Mouse (Mus musculus): ENCODE measurements at regions not wholly inside any gene's neighbourhood (a gene's known extent, or its start where the extent isn't known, plus 50 kb on each side); places are given as distances from the start of the nearest gene placed in this dataset.

DNA sequence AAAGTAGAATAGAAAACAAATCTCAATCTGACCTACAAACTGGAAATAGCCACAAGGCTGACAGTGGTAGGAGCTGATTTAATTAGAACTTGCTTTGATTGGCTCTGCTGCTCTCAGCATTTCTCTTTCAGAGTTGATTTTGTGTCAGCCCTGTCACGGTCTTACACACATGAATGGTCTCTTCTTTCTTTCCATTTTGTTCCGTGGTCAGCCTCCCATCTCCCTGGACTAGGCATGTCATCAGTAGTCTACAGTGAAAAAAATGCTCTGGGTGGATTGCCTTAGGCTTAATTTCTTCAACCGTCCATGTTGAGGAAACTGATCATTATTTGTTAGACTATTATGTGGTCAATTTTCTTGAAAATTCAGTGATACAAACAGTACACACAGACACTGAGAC is 285.0 kb downstream of the Nup35 start:
- no peak overlapping the region for H3K4me3 ChIP-seq (ENCODE audit: low read depth, low read length)
- no peak overlapping the region for H3K27ac ChIP-seq (ENCODE audit: low read length)
- H3K9ac ChIP-seq (ENCODE audit: low read depth, low read length) = no peak overlapping the region
- ATAC-seq = no peak
- H3K4me2 ChIP-seq (ENCODE audit: low read length) = no peak overlapping the region
- no peaks in the 10 kb centered on the region for H3K27me3 ChIP-seq (ENCODE audit: control insufficient read depth, insufficient read depth, low read depth, low read length)
- WGBS = 27% methylated on average over 3 of the region's 3 CpGs
- no peaks in the 10 kb centered on the region for H3K36me3 ChIP-seq (ENCODE audit: control insufficient read depth, insufficient read depth, low read length)
- H3K9me3 ChIP-seq (replicated peaks; ENCODE audit: control insufficient read depth, low read length, poor library complexity, severe bottlenecking) = no peaks in the 10 kb centered on the region
- no peaks in the 10 kb centered on the region for H3K4me1 ChIP-seq (ENCODE audit: control insufficient read depth, insufficient read depth, low read length)

DNA sequence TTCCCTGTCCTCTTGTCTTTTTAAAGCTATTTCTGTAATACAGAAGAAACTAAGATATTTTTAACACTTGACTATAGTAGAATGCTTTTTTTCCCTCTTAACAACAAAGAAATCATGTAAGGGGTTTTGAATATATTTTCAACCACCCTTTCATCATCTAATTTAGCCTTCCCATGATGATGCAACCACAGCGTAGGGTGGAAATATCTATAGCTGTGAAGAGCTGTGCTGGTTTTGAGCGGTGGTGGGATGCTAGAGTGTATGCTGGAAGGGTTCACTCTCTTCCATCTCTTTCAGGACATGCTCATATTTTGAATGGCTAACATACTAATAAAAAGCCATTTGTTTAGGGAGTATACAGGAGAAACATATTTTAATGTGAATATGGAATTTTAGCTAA is 296.4 kb downstream of the Nup35 start:
- H3K36me3 ChIP-seq (ENCODE audit: control insufficient read depth, insufficient read depth, low read length) = no peaks in the 10 kb centered on the region
- no peak overlapping the region for H3K4me3 ChIP-seq (ENCODE audit: low read depth, low read length)
- H3K9ac ChIP-seq (ENCODE audit: low read depth, low read length) = no peak overlapping the region
- ATAC-seq = no peak
- 91% methylated on average over 2 of the region's 2 CpGs for whole genome bisulfite sequencing
- H3K4me1 ChIP-seq (ENCODE audit: control insufficient read depth, insufficient read depth, low read length) = no peaks in the 10 kb centered on the region
- no peaks in the 10 kb centered on the region for H3K27me3 ChIP-seq (ENCODE audit: control insufficient read depth, insufficient read depth, low read depth, low read length)
- H3K27ac ChIP-seq (ENCODE audit: low read length) = no peak overlapping the region
- H3K9me3 ChIP-seq (replicated peaks; ENCODE audit: control insufficient read depth, low read length, poor library complexity, severe bottlenecking) = no peaks in the 10 kb centered on the region
- H3K4me2 ChIP-seq (ENCODE audit: low read length) = no peak overlapping the region

DNA sequence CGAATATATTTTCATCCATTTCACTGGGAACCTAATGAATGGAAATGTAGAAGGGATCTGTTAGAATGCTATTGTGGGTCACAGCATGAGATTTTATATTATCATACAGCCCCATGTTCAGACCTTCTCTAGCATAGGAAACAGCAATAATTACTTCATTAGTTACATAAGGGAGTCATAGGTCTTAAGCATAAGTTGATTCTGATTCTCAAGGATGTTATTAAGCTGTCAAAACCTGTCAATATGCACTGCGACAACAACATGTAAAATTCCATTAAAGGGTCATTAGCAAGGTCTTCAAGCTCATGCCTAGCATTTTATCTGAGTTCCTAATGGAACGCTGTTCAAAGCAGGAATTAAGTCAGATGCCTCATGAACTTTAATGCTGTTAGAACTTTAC is 328.5 kb downstream of the Nup35 start:
- no peaks in the 10 kb centered on the region for H3K36me3 ChIP-seq (ENCODE audit: control insufficient read depth, insufficient read depth, low read length)

DNA sequence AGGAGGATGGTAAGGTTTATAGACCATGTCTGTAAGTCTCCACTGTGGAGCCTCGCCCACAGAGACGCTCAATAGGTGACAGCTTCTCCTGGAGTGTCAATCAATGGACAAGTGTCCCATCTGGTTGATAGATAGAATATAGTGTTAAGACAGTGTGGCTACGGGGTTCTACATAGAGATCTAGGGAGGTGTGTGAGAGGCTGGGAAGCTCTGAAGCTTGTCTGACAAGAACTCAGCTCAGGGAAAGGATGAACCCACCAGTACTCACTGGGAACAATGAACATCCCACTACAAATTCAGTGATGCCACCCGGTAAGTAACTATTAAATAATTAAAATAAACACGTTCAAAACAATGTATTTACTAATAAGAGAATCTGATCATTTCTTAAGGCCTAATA is 349.7 kb downstream of the Nup35 start:
- 81% methylated on average over 5 of the region's 5 CpGs for whole genome bisulfite sequencing
- H3K9me3 ChIP-seq (replicated peaks; ENCODE audit: control insufficient read depth, low read length, poor library complexity, severe bottlenecking) = no peaks in the 10 kb centered on the region
- ATAC-seq = peak; percentile 71; the same call in 1 of the 2 replicates
- H3K4me1 ChIP-seq (ENCODE audit: control insufficient read depth, insufficient read depth, low read length) = peaks cover 3% of the 10 kb centered on the region; the same call in 1 of the 2 replicates
- H3K27ac ChIP-seq (ENCODE audit: low read length) = no peak overlapping the region
- H3K4me2 ChIP-seq (ENCODE audit: low read length) = no peak overlapping the region
- no peak overlapping the region for H3K9ac ChIP-seq (ENCODE audit: low read depth, low read length)
- no peak overlapping the region for H3K4me3 ChIP-seq (ENCODE audit: low read depth, low read length)
- H3K36me3 ChIP-seq (ENCODE audit: control insufficient read depth, insufficient read depth, low read length) = no peaks in the 10 kb centered on the region
- no peaks in the 10 kb centered on the region for H3K27me3 ChIP-seq (ENCODE audit: control insufficient read depth, insufficient read depth, low read depth, low read length)

More for the DNA sequence above, 328.5 kb downstream of the Nup35 start:
- no peak overlapping the region for H3K27ac ChIP-seq (ENCODE audit: low read length)
- no peaks in the 10 kb centered on the region for H3K9me3 ChIP-seq (replicated peaks; ENCODE audit: control insufficient read depth, low read length, poor library complexity, severe bottlenecking)
- H3K27me3 ChIP-seq (ENCODE audit: control insufficient read depth, insufficient read depth, low read depth, low read length) = no peaks in the 10 kb centered on the region
- no peak overlapping the region for H3K4me2 ChIP-seq (ENCODE audit: low read length)
- ATAC-seq = no peak
- no peak overlapping the region for H3K4me3 ChIP-seq (ENCODE audit: low read depth, low read length)
- H3K4me1 ChIP-seq (ENCODE audit: control insufficient read depth, insufficient read depth, low read length) = no peaks in the 10 kb centered on the region
- no peak overlapping the region for H3K9ac ChIP-seq (ENCODE audit: low read depth, low read length)
- 80% methylated on average over 3 of the region's 3 CpGs for WGBS

DNA sequence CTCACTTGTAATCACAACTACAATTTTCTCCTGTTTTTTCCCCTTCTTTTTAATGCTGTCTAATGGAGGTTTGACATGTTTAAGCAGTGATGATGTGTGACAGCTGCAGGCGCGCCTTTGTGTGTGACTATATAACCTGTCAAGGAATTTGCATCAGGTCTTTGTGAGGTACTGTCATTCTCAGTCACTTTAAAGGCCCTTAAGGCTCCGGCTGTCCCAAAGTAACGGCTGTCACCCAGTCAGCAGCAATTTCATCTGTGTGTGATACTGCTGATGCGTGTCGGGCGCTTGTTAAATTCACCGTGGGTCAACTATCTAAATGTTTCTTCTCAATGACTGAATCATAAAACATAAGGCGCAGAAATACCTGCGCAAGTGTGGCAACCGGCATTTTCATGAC is 350.2 kb downstream of the Nup35 start:
- ATAC-seq = peak; percentile 93
- Histone ChIP-seq H3K27ac (ENCODE audit: low read length) (no peak overlapping the region), H3K36me3 (ENCODE audit: control insufficient read depth, insufficient read depth, low read length) (no peaks in the 10 kb centered on the region), H3K9ac (ENCODE audit: low read depth, low read length) (no peak overlapping the region), H3K9me3 (replicated peaks; ENCODE audit: control insufficient read depth, low read length, poor library complexity, severe bottlenecking) (no peaks in the 10 kb centered on the region), H3K4me1 (ENCODE audit: control insufficient read depth, insufficient read depth, low read length) (peaks cover 3% of the 10 kb centered on the region; the same call in 1 of the 2 replicates), H3K4me3 (ENCODE audit: low read depth, low read length) (no peak overlapping the region), H3K27me3 (ENCODE audit: control insufficient read depth, insufficient read depth, low read depth, low read length) (no peaks in the 10 kb centered on the region), H3K4me2 (ENCODE audit: low read length) (no peak overlapping the region)
- 61% methylated on average over 11 of the region's 11 CpGs for WGBS

DNA sequence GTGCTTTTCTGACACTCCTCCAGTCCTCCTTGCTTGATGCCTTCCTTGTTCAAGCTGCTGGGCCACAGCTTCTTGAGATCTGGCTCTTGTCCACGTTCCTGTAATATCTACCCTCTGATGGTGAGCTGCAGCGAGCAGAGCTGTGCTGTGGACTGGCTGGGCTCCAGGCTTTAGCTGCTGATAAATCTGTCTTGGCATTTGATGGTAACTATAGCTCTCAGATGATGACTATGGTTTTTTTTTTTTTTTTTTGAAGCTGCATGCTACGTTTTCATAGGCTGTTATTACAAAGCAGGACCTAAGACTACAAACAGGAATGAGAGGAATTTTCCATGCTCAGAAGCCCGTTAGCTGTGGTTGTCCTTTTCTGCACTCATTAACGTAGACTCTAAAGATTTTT is 352.3 kb downstream of the Nup35 start:
- no peak overlapping the region for H3K4me3 ChIP-seq (ENCODE audit: low read depth, low read length)
- H3K9ac ChIP-seq (ENCODE audit: low read depth, low read length) = no peak overlapping the region
- H3K4me2 ChIP-seq (ENCODE audit: low read length) = no peak overlapping the region
- no peak overlapping the region for H3K27ac ChIP-seq (ENCODE audit: low read length)
- no peaks in the 10 kb centered on the region for H3K36me3 ChIP-seq (ENCODE audit: control insufficient read depth, insufficient read depth, low read length)
- 63% methylated on average over 5 of the region's 5 CpGs for WGBS
- no peak for ATAC-seq
- H3K9me3 ChIP-seq (replicated peaks; ENCODE audit: control insufficient read depth, low read length, poor library complexity, severe bottlenecking) = no peaks in the 10 kb centered on the region
- H3K27me3 ChIP-seq (ENCODE audit: control insufficient read depth, insufficient read depth, low read depth, low read length) = no peaks in the 10 kb centered on the region
- H3K4me1 ChIP-seq (ENCODE audit: control insufficient read depth, insufficient read depth, low read length) = peaks cover 3% of the 10 kb centered on the region; the same call in 1 of the 2 replicates

DNA sequence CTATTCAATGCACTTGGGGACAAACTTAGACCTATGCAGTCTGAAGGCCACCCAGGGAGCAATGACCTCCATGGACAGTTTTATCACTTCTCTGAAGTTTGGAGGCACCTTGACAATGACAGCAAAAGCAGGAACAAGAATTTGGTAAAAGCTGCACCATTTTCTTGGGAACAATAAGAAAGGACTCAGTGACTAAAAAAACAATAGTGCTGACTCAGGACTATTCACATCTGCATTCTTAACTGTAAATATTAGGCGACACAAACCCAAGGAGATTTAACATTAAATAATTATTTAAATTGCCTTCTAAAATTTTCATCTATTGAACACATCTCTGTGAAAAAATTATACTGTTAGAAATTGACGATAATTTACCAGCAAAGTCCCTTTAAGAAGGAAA is 356.2 kb downstream of the Nup35 start:
- WGBS = 84% methylated on average over 2 of the region's 2 CpGs
- H3K4me2 ChIP-seq (ENCODE audit: low read length) = no peak overlapping the region
- H3K27me3 ChIP-seq (ENCODE audit: control insufficient read depth, insufficient read depth, low read depth, low read length) = no peaks in the 10 kb centered on the region
- H3K9me3 ChIP-seq (replicated peaks; ENCODE audit: control insufficient read depth, low read length, poor library complexity, severe bottlenecking) = no peaks in the 10 kb centered on the region
- H3K27ac ChIP-seq (ENCODE audit: low read length) = no peak overlapping the region
- no peak for ATAC-seq
- H3K36me3 ChIP-seq (ENCODE audit: control insufficient read depth, insufficient read depth, low read length) = no peaks in the 10 kb centered on the region
- H3K4me1 ChIP-seq (ENCODE audit: control insufficient read depth, insufficient read depth, low read length) = peaks cover 3% of the 10 kb centered on the region; the same call in 1 of the 2 replicates
- no peak overlapping the region for H3K4me3 ChIP-seq (ENCODE audit: low read depth, low read length)
- no peak overlapping the region for H3K9ac ChIP-seq (ENCODE audit: low read depth, low read length)

DNA sequence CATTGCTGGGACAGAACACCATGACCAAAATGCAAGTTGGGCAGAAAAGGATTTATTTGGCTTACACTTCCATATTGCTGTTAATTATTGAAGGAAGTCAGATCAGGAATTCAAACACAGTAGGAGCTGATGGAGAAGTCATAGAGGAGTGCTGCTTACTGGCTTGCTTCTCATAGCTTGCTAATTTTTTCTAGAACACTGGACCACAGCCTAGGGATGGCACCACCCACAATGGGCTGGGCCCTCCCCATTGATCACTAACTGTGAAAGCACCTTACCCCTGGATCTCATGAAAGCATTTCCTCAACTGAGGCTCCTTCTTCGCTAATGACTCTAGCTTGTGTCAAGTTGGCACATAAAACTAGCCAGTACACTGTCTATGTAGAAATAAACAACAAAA is 381.3 kb downstream of the Nup35 start:
- no peaks in the 10 kb centered on the region for H3K9me3 ChIP-seq (replicated peaks; ENCODE audit: control insufficient read depth, low read length, poor library complexity, severe bottlenecking)
- no peak overlapping the region for H3K4me2 ChIP-seq (ENCODE audit: low read length)
- H3K4me3 ChIP-seq (ENCODE audit: low read depth, low read length) = no peak overlapping the region
- WGBS = 95% methylated on average over 1 of the region's 1 CpGs
- no peaks in the 10 kb centered on the region for H3K36me3 ChIP-seq (ENCODE audit: control insufficient read depth, insufficient read depth, low read length)
- H3K27ac ChIP-seq (ENCODE audit: low read length) = no peak overlapping the region
- H3K27me3 ChIP-seq (ENCODE audit: control insufficient read depth, insufficient read depth, low read depth, low read length) = no peaks in the 10 kb centered on the region
- no peak overlapping the region for H3K9ac ChIP-seq (ENCODE audit: low read depth, low read length)
- no peak for ATAC-seq
- H3K4me1 ChIP-seq (ENCODE audit: control insufficient read depth, insufficient read depth, low read length) = no peaks in the 10 kb centered on the region

DNA sequence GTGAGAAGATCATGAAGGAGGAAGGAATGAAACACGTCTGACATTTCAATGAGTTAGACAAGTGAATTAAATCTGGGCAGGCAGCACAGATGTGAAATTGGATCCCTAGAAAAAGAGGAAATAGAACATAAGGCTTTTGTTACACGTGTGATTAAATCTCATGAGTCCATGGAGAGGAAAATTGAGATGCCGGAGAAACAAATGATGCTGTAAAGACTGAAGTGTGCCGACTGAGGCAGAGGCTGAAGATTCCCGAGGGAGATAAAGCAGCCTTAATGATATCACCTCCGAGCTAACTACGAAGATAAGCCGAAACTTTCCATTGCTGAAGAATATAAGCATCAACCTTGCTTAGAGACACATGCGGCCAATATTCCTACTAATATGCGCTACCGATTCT is 390.0 kb downstream of the Nup35 start:
- Histone ChIP-seq H3K27ac (ENCODE audit: low read length) (no peak overlapping the region), H3K36me3 (ENCODE audit: control insufficient read depth, insufficient read depth, low read length) (no peaks in the 10 kb centered on the region), H3K4me3 (ENCODE audit: low read depth, low read length) (no peak overlapping the region), H3K4me2 (ENCODE audit: low read length) (no peak overlapping the region), H3K27me3 (ENCODE audit: control insufficient read depth, insufficient read depth, low read depth, low read length) (no peaks in the 10 kb centered on the region), H3K4me1 (ENCODE audit: control insufficient read depth, insufficient read depth, low read length) (no peaks in the 10 kb centered on the region), H3K9me3 (replicated peaks; ENCODE audit: control insufficient read depth, low read length, poor library complexity, severe bottlenecking) (no peaks in the 10 kb centered on the region), H3K9ac (ENCODE audit: low read depth, low read length) (no peak overlapping the region)
- WGBS = 82% methylated on average over 11 of the region's 11 CpGs
- ATAC-seq = no peak

DNA sequence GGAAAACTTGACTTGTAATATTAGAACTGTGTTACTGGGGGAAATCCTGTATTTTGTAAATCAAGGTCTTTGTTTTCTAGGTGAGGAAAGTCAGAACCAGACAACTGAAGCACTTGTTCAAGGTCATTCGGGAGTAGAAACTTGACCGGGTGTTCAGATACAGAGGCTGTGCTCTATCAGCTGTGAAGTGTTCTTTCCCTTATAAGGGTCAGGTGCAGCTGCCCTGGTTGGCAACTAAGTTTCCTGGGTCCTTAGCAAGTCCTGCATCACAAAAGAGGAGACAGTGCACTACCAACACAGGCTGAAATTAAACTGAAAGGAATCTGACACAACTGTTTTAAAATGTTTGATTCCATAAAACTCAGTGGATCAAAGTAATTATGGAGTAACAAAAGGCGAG is 406.6 kb downstream of the Nup35 start:
- H3K4me2 ChIP-seq (ENCODE audit: low read length) = no peak overlapping the region
- H3K4me3 ChIP-seq (ENCODE audit: low read depth, low read length) = no peak overlapping the region
- no peak overlapping the region for H3K27ac ChIP-seq (ENCODE audit: low read length)
- no peaks in the 10 kb centered on the region for H3K4me1 ChIP-seq (ENCODE audit: control insufficient read depth, insufficient read depth, low read length)
- no peak for ATAC-seq
- WGBS = 85% methylated on average over 3 of the region's 3 CpGs
- H3K9me3 ChIP-seq (replicated peaks; ENCODE audit: control insufficient read depth, low read length, poor library complexity, severe bottlenecking) = peaks cover 4% of the 10 kb centered on the region; the same call in 1 of the 2 replicates
- no peaks in the 10 kb centered on the region for H3K27me3 ChIP-seq (ENCODE audit: control insufficient read depth, insufficient read depth, low read depth, low read length)
- H3K9ac ChIP-seq (ENCODE audit: low read depth, low read length) = no peak overlapping the region
- no peaks in the 10 kb centered on the region for H3K36me3 ChIP-seq (ENCODE audit: control insufficient read depth, insufficient read depth, low read length)

Data from midbrain, embryonic 16.5 days (tissue).